Mouse (Mus musculus): ENCODE results near the gene Dock2.

Gene Dock2

DNA sequence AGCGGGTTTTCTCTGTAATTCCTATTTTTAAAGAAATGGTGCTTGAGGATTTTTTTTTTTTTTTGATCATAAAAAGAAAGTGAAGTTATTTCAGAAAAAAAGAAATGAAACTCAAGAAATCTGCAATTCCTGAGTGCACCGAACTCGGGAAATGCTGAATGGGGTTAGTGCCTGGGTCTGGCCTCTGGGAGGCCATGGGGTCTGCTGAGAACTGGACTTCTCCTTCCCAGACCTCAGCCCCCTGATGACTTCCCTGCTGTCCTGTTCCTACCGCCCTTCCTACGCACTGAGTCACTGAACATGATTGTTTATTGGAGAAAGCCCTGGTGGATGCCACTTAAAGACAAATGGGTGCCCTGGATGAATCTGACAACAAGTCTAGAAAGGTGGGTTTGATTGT, 356.5 kb downstream of the Dock2 start:
- DNase-seq (ENCODE audit: low spot score in 2 of 2), result no peak

DNA sequence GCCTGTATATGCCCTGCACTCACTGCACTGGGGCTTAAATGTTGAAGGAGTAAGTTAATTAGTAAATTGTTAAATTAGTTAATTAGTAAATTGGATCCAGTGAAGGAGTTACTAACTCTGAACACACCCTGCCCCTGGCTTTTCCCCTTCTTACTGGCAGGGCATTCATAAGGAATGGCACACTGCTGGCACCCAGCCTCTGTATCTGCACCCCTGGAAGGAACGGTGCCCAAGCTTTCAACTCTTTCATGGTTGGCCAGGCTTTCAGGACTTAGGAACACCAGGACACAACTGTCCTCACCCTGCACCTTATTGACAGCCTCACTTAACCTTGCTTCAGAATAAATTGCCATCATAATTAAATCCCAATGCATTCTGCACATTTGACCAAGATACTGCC, 359.1 kb downstream of the Dock2 start:
- no peak for DNase-seq (ENCODE audit: low spot score in 2 of 2)

DNA sequence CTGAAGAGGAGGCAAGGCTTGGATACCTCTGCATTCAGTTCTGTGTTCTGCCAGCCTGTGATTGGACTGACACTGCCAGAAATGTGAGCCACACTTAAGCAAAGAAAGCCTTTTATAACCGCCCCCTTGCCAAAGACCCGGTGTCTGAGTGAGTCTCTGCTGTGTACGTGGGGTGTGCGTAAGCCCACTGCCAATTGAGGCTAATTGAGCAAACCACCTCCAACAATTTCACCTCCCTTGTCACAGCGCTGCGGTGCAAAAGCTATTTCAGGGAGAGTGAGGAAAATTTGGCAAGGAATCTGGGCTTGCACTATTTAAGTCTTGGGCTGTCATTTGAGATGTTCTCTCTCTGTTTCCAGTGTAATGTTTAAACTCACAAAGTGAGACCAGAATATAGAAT, 362.6 kb downstream of the Dock2 start:
- DNase-seq (ENCODE audit: low spot score in 2 of 2), result peak; percentile 60 to 62

DNA sequence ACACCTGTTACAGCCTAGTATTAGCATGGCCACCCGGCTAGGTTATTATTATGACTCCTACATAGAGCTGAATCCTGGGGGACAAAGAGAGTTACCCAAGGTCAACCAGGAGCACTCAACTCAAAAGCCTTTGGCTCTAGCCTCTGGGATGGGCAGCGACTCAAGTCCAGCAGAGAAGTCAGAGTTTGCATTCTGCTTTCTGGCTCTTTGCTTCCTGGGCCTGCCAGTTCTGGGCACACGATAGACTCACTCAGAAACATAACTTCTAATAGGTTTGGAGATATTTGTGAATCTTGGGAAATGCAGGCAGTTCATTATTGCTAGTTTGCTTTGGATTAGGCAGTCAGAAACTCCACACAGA, 367.1 kb downstream of the Dock2 start:
- DNase-seq (ENCODE audit: low spot score in 2 of 2), result no peak

DNA sequence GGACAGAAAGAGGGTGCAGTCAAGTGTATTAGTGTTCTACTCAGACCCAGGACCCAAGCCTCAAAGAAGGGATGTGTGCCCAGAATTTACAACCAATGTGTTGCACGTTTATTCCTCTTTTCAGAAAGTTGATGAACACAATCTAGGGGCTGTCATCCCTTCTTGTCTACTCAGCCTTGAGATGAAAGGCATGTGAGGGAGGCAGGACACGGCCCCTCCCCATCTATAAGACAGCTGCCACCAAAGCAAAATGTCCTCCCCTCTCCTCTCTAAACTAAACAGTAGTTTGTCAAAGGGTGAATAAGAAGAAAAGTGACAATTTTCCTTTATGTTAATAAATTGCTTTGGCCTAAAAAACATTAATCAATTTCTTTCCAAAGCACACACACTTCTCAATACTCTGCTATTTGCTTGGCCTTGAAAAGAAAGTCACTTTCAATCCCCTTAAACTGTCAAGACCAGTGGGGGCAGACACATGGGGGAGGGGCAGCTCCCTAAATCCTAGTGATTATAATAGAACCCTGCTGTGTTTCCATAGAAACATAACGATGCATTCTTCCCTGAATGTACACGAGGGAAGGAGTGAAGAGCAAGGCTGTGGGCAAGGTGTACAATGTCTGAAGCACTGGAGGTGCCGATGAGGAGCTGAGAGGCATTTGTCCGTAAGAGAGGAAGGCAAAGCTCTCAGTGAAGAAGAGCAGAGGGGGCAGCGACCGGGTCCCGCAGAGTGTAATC, 367.6 kb downstream of the Dock2 start:
- no peak for DNase-seq (ENCODE audit: low spot score in 2 of 2)

DNA sequence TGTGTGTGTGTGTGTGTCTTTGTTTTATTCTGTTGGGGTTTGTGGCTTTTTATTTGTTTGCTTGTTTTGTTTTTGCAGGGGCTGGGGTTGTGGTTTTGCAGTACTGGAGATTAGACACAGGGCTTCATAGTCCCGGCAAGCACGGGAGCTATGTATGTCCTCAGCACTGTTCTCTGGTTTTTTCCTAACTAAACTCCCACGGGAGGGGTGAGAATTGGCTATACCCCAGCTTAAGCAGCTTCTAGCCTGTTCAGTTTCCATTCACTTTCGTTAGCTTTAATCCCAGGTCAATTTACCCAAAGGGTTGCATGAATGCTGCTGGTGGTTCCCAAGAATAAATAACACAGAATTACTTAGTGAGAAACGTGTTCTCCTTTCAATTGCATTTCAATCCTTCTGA, 376.8 kb downstream of the Dock2 start:
- DNase-seq (ENCODE audit: low spot score in 2 of 2), result no peak

DNA sequence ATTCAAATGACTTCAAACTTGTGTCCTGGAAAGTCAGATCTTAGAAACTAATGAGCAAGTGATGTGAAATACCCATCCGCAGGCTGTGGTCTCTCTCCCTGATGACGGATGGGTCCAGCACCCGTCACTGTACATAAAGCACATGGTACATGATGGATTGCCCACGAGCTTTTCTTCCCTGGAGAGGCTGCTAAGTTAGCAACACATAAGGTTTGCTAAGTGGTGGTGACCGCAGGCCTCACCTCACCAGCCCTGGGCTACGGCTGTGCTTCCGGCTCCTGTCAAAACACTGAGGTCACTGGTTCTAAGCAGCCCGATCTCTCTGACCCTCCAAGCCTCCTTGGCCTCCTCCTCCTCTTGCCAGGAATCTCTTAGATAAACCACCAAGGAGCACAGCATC, 377.4 kb downstream of the Dock2 start:
- DNase-seq (ENCODE audit: low spot score in 2 of 2), result no peak

DNA sequence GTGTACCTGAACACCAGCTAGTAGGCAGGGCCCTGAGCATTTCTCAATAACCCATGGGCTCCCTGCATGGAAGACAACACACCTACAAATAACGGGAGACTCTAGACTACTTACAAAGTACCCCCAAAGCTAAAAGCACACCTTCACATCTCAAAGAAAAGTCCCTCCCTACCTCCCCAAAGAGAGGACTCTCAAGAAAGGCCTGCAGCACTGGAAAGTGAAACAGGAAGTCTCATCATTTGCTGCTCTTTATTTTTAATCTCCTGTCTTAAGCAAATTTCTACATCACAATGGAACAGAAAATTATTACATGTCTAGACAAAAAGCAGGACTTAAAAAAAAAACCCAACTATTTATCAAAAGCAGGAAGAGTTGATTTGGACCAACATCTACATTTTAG, 378.4 kb downstream of the Dock2 start:
- DNase-seq (ENCODE audit: low spot score in 2 of 2), result no peak

DNA sequence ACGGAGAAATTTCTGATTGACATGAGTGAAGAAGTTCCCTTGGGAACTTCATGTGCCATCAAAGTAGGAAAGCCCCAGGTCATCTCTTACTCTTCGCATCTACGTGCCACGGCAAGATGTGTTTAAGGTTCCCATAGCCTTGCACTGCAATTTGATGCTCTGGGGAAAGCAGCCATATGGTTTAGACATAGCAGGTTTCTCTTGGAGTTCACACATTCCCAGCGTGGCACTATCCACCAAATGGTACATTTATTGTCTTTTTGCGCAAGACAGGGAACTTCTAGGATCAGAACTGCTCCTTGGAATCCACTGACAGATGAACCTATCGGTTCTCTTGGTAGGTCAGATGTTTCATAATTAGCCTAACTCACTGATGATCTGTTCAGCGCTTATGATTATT, 382.3 kb downstream of the Dock2 start:
- peak in 1 of 2 experiments; percentile 32 for DNase-seq (ENCODE audit: low spot score in 2 of 2)

DNA sequence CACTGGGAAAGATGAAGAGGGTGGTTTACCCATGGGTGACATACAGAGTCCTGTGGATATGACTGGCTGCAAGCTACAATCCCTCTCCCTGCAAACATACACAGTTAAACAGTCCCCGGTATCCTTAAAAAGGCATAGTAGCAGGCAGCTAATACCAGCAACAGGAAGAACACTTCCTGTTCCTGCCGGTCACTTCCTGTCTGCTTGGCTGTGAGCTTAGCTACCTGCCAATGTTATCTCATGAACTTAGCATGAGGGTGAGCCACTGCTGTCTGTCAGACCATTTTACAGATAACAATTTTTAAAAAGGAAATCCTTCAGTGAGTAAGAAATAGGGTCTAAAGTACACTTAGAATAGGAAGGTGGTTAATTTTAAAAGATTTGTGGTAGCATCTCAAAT, 385.1 kb downstream of the Dock2 start:
- no peak for DNase-seq (ENCODE audit: low spot score in 2 of 2)

DNA sequence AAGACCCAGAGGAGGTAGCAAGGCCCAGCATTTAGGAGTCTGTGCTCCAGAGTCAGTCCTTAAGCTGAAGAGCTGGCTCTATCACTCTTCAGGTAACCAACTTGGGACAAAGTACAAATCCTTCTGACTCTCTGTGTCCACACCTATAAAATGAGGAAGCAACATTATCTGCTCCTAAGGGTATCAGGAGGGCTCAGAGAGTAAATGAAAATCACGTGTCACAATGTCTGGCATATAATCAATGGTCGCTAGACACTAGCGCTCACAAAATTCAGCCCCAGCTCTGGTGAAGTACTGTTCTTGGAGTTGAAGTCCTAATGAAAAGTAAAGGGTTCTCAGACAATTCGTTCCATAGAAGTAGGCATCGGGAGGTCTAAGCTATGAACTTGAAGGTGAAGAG, 386.0 kb downstream of the Dock2 start:
- DNase-seq (ENCODE audit: low spot score in 2 of 2), result no peak

DNA sequence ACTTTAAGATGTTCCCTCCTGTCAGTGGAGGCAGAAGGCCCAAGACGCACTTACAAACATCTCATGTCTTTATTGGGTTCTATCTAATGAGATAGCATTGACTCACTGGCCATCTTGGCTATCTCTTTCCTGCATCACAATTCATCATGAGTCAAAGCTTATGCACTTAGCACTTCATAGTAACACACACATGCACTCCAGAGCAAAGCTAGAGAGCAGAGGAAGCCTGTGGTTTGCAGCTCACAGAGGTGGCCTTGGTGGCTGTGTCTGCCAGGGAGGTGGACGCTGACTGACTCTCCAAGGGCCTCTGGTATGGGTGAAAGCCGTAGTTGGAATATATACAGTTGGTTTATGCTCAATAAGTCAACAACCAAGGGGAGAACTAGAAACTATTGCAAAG, 387.9 kb downstream of the Dock2 start:
- DNase-seq (ENCODE audit: low spot score in 2 of 2), result no peak

DNA sequence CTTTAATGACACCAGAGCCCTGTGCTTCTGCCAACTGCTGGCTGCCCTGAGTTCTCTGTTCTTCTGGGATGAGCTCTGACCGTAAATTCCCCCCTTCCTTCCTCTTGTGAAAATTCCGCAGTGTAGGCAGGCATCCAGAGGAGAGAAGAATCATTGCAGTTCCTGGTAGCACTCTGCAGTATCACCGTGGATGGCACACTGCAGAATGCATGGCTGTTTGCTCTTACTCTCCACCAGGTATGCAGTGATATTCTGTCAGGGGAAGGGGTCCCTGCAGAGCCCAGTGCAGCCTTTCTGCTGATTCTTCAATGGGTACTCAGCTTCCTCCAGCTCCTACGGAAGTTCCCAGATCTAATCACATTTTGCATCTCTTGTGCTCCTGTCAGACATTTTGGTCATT, 391.6 kb downstream of the Dock2 start:
- DNase-seq (ENCODE audit: low spot score in 2 of 2), result no peak

DNA sequence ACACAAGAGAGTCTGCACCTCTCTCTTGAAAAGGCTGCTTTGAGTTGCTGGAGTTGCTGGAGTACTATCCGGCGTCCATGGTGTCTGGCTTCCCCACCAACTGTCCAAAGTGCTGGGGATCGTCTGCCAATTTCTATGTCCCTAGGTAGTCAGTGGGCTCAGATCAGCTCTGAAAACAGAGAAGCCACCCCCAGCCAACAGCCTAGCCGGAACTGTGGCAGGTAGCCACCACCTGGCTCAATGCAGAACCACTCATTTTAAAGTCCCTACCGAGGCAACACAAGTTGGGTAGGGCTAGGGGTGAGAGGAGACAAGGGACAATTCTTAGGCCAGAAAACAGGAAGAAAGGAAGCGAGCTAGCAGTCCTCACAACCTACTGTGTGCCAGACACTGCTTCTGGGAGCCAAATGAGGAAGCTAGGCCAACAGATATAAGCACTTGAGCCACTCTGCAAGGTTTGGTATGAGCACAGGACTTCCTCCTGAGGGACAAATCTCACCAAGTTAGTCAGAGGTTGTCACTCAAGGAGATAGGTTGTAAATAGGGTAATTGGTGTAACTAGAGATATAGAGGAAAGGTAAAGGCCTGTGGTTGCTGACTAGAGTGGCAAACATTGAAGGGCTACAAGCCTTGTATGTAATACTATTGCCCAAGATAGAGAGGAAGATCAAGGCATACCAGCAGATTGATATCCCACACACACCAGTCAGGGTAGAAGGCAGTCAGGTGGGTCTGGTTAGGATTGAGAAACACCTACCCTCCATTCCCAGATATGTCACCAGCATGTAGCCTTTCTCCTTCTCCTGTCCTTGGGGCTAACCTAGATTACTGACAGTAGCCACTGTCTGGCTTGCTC, 394.2 kb downstream of the Dock2 start:
- DNase-seq (ENCODE audit: low spot score in 2 of 2), result no peak

DNA sequence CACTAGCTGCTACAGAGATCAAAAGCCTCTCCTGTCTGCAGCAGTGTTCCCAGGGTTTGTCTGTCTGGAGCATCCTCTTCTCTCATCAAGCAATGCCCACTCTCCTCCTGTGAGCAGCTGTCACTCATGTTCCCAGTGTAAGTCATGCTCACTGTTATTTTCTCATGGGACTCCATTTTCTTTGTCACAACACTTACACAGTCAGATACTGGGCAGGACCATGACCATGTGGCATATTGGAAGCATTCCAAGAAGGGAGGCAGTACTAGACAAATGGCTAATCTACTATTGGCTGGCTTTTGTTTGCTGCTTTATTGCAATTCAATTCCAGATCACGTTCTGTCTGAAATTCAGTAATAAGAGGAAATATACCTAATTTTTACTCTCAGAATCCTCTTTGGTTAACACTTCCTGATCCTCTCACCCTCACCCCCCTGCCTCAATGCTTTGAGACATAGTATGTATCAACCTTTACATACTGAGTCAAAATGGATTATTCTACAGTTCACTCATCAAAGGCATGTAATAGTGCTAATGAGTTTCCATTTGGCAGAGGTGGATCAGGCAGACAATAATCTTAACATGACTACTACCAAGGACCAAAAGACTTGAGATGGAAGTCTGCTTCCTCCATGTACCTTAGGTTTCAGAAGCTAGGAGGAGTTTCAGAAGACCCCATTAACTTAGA, 398.5 kb downstream of the Dock2 start:
- DNase-seq (ENCODE audit: low spot score in 2 of 2), result no peak

DNA sequence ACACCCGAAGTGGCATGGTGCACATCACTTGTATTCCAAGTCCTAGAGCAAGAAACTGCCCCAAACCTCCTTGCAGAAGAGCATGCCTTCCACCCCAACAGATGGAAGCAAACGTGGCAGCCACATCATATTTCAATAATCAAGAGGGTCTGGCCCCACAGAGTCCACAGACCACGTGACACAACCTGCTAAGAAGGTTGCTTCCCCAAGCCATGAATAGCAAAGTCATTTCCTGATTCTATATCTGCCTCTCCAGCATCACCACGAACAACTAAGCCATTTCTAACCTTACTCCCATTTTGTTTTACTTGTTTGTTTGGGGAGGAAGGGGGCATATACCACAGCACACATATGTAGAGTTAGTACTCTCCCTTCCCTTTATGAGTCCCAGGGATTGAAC, 399.5 kb downstream of the Dock2 start:
- no peak for DNase-seq (ENCODE audit: low spot score in 2 of 2)

DNA sequence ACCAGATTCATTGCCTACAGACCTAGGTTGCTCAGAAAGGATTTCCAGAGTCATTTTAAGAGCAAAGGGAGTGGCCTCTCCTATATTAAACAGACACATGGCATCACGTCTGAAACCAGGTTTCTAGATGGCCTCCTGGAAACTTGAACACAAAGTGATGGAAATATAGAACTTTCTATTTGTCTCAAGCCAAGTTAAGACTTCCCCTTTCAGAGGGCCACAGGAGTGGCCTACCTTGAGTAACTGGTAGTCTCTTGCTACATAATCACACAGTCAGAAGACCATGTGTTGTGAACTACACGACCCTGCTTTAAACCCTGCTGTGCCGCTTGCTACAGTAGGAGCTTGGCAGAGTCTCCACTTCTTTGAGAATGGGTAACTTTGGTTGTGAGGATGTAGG, 400.2 kb downstream of the Dock2 start:
- DNase-seq (ENCODE audit: low spot score in 2 of 2), result no peak

DNA sequence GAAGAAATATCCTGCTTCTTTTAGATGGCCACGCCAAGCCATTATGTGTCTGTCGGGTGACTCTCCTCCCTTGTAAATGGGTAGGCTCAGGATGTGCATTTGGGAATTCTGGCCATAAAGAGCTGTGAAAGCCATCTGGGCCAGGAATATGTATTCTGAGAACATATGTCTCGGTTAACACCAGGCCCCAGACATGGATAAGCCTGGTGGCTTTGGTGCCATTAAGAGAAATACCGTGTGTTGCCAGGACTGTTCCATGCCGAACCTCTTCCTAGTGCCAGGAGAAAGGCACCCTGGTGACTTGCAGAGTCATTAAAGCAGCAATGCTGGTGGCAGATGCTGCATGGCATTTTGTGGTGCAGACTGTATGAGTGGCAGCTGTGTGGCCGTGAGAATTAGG, 406.0 kb downstream of the Dock2 start:
- no peak for DNase-seq (ENCODE audit: low spot score in 2 of 2)

DNA sequence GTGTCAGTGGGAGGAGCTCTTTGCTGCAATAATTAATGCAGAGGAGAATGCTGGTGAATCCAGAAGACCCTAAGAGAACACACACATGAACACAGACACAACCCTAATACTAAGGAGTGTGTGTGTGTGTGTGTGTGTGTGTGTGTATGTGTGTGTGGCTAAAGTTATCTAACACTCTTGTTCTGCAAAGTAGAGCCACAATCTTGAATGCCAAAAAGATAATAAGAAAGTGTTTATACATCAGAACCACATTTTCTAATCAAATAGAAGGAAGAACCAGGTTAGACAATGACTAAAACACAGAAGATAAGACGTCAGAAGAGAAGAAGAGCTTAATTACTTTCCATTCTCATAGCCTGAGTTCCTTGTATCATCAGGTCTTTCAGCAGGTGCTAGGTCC, 408.1 kb downstream of the Dock2 start:
- DNase-seq (ENCODE audit: low spot score in 2 of 2), result no peak

DNA sequence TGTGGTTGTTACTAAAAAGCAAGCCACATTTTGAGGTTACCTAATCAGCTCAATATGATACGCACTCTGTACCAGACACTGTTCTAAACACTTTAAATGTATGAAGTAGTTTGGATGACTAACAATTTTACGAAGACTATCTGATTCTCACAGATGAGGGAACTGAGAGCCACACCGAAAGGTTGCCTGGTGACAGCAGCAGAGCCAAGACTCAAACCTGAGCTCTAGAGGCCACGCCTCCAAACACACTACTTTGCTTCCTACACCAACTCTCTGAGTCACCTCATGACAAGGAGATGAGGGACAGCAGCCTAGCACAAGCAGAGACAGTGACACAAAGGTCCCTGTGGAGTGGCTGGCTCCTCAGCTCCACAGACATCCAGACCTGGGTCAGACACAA, 411.5 kb downstream of the Dock2 start:
- no peak for DNase-seq (ENCODE audit: low spot score in 2 of 2)

DNA sequence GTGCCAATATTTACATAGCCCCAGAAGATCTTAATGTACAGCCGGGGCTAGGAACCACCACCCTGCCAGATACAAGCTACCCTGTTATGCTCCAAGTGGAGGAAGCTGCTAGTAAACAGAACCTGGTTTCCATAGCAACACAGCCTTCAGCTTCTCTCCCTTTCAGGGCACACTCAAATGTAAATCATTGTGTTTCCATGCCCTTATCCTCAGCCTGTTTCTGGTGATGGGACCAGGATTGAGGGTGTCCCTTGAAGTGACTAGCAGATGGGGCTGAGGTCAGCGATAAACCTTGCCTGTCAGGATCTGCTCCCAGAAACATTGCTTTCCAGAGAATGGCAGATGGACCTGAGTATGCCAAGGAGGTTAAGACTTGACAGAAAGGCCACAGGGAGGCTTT, 427.6 kb downstream of the Dock2 start:
- peak in 1 of 2 experiments; percentile 4 for DNase-seq (ENCODE audit: low spot score in 2 of 2)

DNA sequence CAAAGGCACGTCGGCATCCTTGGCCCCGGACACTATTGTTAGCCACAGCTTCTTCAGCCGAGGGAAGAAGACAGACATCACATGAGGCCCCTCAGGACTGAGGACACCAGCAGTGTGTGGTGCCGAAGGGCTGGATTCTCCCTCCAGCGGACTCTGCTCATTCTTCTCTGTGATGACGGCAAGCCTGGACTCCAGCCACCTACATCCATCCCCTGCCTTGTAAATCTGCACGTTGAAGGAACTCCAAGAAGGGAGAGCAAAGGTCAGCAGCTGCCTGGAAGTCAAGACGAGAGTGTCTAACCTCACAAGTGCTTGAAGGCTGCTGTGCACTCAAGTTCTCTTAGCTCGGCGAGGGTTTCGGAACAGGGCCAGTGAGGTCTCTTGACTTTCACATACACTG, 428.3 kb downstream of the Dock2 start:
- DNase-seq (ENCODE audit: low spot score in 2 of 2), result no peak

Data from left cerebral cortex, adult 9 months (tissue).